Mouse (Mus musculus) thymus, adult 2 months (tissue): Measurements from ENCODE around the gene Abca17.

ENCODE experiments used
- CTCF ChIP-seq: fragments of 200-500 bp; IDR thresholded peaks from 2 replicates; pipeline ENCODE4 v1.5.1; 2012; ENCODE audit warnings: mild to moderate bottlenecking, control low read depth, low read length, moderate library complexity, borderline replicate concordance; ENCODE audit not compliant: control insufficient read depth, poor library complexity, insufficient read depth; ENCODE audit errors: extremely low read depth
- POLR2A ChIP-seq: fragments of 200-500 bp; IDR thresholded peaks from 2 replicates; pipeline ENCODE4 v1.6.1; 2012; ENCODE audit warnings: mild to moderate bottlenecking, low read length, control low read depth, moderate library complexity; ENCODE audit not compliant: control insufficient read depth, poor library complexity, insufficient read depth; ENCODE audit errors: extremely low read depth

DNA sequence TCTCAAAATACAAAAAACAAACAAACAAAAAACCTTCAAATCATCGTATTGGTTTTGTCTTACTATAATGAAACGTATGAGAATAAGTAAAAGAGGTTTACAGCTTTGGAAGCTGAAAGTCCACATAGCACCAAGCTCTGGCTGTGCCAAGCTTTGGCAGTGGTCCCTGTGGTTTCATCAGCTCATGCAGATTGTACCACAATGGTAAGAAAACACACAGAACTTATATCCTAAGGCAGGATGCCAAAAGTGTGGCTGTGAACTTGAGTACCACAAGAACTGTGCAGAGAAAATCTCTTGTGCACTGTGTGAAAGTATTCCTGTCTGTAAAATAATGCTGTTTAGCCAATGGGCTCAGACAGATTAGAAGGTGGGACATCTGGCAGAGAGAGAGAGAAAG lies 1.7 kb downstream of the Abca17 start:
- TF ChIP-seq CTCF (no peak), POLR2A (no peak)
